Mouse (Mus musculus): Measurements from ENCODE around the gene Hbp1.

DNA sequence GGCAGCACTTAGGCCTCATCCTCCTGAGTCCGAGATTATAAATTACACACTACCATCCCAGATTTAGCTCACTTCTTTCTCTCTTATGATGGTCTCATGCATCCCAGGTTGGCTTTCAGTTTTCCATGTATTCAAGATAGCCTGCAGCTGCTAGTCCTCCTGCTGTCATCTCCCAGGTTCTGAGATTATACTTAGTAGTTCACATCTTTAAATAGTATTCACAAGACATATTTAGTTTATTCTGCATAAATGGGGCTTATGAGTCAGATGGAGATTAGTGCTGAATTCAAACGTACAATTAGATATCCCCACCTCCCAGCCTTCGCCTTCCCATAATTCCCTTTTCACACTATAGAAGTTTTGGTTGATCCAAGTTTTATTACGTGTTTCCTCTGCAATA lies 73.6 kb downstream of the Hbp1 start:
- TF ChIP-seq CTCF (IDR thresholded peaks at IDR 0.05; ENCODE audit: extremely low read depth, insufficient read length, insufficient replicate concordance, low read depth, low read length) (no peak), POLR2A (IDR thresholded peaks at IDR 0.05; ENCODE audit: low read depth, low read length) (no peak)
